ENCODE assay signal across 8 mouse cellular contexts in genomic region chr6:120039668-120040556, GRCm38 (mm10). TPM values are rescaled to one million over a fixed set of nuclear protein-coding genes. Genes with fewer than 3 reads are reported as not detected.
DNase-seq lines count a peak whose midpoint lies in the region; ATAC-seq and TF ChIP-seq lines count a peak whose summit lies in the region.

No protein-coding gene starts in this region.

- H3K4me1 ChIP-seq in embryonic facial prominence, embryonic 13.5 days: peaks cover 9% of the 10 kb centered on the region
- H3K4me1 ChIP-seq in heart, adult 2 months (ENCODE audit: control insufficient read depth, insufficient read depth, low read length): peaks cover 2% of the 10 kb centered on the region
- H3K4me1 ChIP-seq in kidney, adult 2 months (ENCODE audit: control insufficient read depth, insufficient read depth, low read length): peaks cover 3% of the 10 kb centered on the region; the same call in 1 of the 2 replicates
- H3K4me1 ChIP-seq in limb, embryonic 11.5 days (ENCODE audit: control insufficient read depth, insufficient read depth, low read length): peaks cover 7% of the 10 kb centered on the region
- H3K4me1 ChIP-seq in midbrain, embryonic 13.5 days (replicated peaks): peaks cover 20% of the 10 kb centered on the region
- no peaks in the 10 kb centered on the region for H3K4me1 ChIP-seq in small intestine, adult 2 months (ENCODE audit: control insufficient read depth, insufficient read depth, insufficient read length, low read length)

- peak; percentile 76 for TF ChIP-seq POLR2A in heart, adult 2 months (IDR thresholded peaks at IDR 0.05; ENCODE audit: insufficient read depth, low read depth, low read length)
- TF ChIP-seq POLR2A in kidney, adult 2 months (IDR thresholded peaks at IDR 0.05; ENCODE audit: low read depth, low read length): no peak
- peak; percentile 44; the same call in 1 of the 2 replicates for TF ChIP-seq POLR2A in small intestine, adult 2 months (IDR thresholded peaks at IDR 0.05; ENCODE audit: low read depth, low read length)

- peak overlapping the region; percentile 91 for H3K4me2 ChIP-seq in embryonic facial prominence, embryonic 13.5 days
- peak overlapping the region; percentile 73 for H3K4me2 ChIP-seq in limb, embryonic 11.5 days (ENCODE audit: low read depth, severe bottlenecking)
- peak overlapping the region; percentile 77 for H3K4me2 ChIP-seq in midbrain, embryonic 13.5 days (replicated peaks)

- TF ChIP-seq EP300 in heart, adult 2 months (IDR thresholded peaks at IDR 0.05; ENCODE audit: insufficient read depth, low read depth, low read length): peak; percentile 89

- no peaks in the 10 kb centered on the region for H3K27me3 ChIP-seq in embryonic facial prominence, embryonic 13.5 days
- no peaks in the 10 kb centered on the region for H3K27me3 ChIP-seq in heart, adult 2 months (ENCODE audit: control insufficient read depth, insufficient read depth, low read length)
- no peaks in the 10 kb centered on the region for H3K27me3 ChIP-seq in kidney, adult 2 months (replicated peaks; ENCODE audit: control insufficient read depth, insufficient read depth, low read length)
- H3K27me3 ChIP-seq in limb, embryonic 11.5 days (ENCODE audit: control insufficient read depth, insufficient read depth, low read length): no peaks in the 10 kb centered on the region
- no peaks in the 10 kb centered on the region; the same call in 1 of the 2 replicates for H3K27me3 ChIP-seq in midbrain, embryonic 13.5 days
- H3K27me3 ChIP-seq in small intestine, adult 2 months (ENCODE audit: control insufficient read depth, insufficient read depth, low read length): no peaks in the 10 kb centered on the region

- no peak for ATAC-seq in embryonic facial prominence, embryonic 13.5 days (ENCODE audit: insufficient number of reproducible peaks, insufficient read depth, low FRiP score, low TSS enrichment, low read depth)
- ATAC-seq in limb, embryonic 11.5 days (ENCODE audit: insufficient number of reproducible peaks, low FRiP score, low TSS enrichment, low read depth): no peak
- ATAC-seq in midbrain, embryonic 13.5 days: no peak

- H3K79me2 ChIP-seq in heart, adult 2 months (replicated peaks; ENCODE audit: control insufficient read depth, insufficient read depth, low read length): peaks cover 11% of the 10 kb centered on the region

- peak overlapping the region; percentile 64 for H3K9ac ChIP-seq in embryonic facial prominence, embryonic 13.5 days
- H3K9ac ChIP-seq in heart, adult 2 months (ENCODE audit: low read depth, low read length): peak overlapping the region; percentile 56
- no peak overlapping the region for H3K9ac ChIP-seq in limb, embryonic 11.5 days (ENCODE audit: low read length)
- 0 out of 2 replicates have a peak overlapping the region, but pooled peaks have one; percentile 33 for H3K9ac ChIP-seq in midbrain, embryonic 13.5 days (replicated peaks)

- H3K9me3 ChIP-seq in embryonic facial prominence, embryonic 13.5 days: no peaks in the 10 kb centered on the region
- H3K9me3 ChIP-seq in limb, embryonic 11.5 days (ENCODE audit: control insufficient read depth, low read length): no peaks in the 10 kb centered on the region
- no peaks in the 10 kb centered on the region for H3K9me3 ChIP-seq in midbrain, embryonic 13.5 days

- peak overlapping the region; percentile 92 for H3K4me3 ChIP-seq in embryonic facial prominence, embryonic 13.5 days
- H3K4me3 ChIP-seq in heart, adult 2 months: peak overlapping the region; percentile 67
- peak overlapping the region; percentile 48 for H3K4me3 ChIP-seq in kidney, adult 2 months (ENCODE audit: insufficient read depth, low read depth, low read length)
- peak overlapping the region; percentile 96 for H3K4me3 ChIP-seq in limb, embryonic 11.5 days (ENCODE audit: low read depth, low read length)
- H3K4me3 ChIP-seq in midbrain, embryonic 13.5 days (replicated peaks): peak overlapping the region; percentile 94
- H3K4me3 ChIP-seq in small intestine, adult 2 months (ENCODE audit: low read depth, low read length): peak overlapping the region; percentile 54

- 2% methylated on average over 24 of the region's 24 CpGs for WGBS in embryonic facial prominence, embryonic 13.5 days
- WGBS in heart, adult 2 months: under 1% methylated on average over 24 of the region's 24 CpGs
- WGBS in kidney, adult 2 months: 2% methylated on average over 24 of the region's 24 CpGs
- WGBS in limb, embryonic 11.5 days: 2% methylated on average over 24 of the region's 24 CpGs
- 3% methylated on average over 24 of the region's 24 CpGs for WGBS in midbrain, embryonic 13.5 days
- WGBS in small intestine, adult 2 months: under 1% methylated on average over 24 of the region's 24 CpGs

- DNase-seq in 3134 (ENCODE audit: extremely low read depth, insufficient read length, low spot score): peak; percentile 89
- peak; percentile 88 for DNase-seq in adrenal gland, postnatal 14 days
- peak; percentile 81 to 89 for DNase-seq in heart, adult 2 months
- DNase-seq in kidney, adult 2 months: peak; percentile 91
- peak; percentile 82 for DNase-seq in limb, embryonic 11.5 days (ENCODE audit: low spot score)

- H3K36me3 ChIP-seq in embryonic facial prominence, embryonic 13.5 days: no peaks in the 10 kb centered on the region
- H3K36me3 ChIP-seq in heart, adult 2 months (ENCODE audit: control insufficient read depth, insufficient read depth, low read length): peaks cover 10% of the 10 kb centered on the region
- H3K36me3 ChIP-seq in kidney, adult 2 months (ENCODE audit: control insufficient read depth, insufficient read depth, low read length): no peaks in the 10 kb centered on the region
- H3K36me3 ChIP-seq in limb, embryonic 11.5 days (ENCODE audit: control insufficient read depth, insufficient read depth, low read length): no peaks in the 10 kb centered on the region
- no peaks in the 10 kb centered on the region for H3K36me3 ChIP-seq in midbrain, embryonic 13.5 days
- no peaks in the 10 kb centered on the region for H3K36me3 ChIP-seq in small intestine, adult 2 months (ENCODE audit: control insufficient read depth, insufficient read depth, low read length)

- H3K27ac ChIP-seq in embryonic facial prominence, embryonic 13.5 days: peak overlapping the region; percentile 86
- H3K27ac ChIP-seq in heart, adult 2 months: peak overlapping the region; percentile 90
- H3K27ac ChIP-seq in kidney, adult 2 months (ENCODE audit: insufficient read depth, low read depth, low read length): no peak overlapping the region
- no peak overlapping the region for H3K27ac ChIP-seq in limb, embryonic 11.5 days (replicated peaks; ENCODE audit: low read depth, low read length)
- no peak overlapping the region for H3K27ac ChIP-seq in midbrain, embryonic 13.5 days
- H3K27ac ChIP-seq in small intestine, adult 2 months (ENCODE audit: insufficient read depth, low read depth, low read length): peak overlapping the region; percentile 85; the same call in 1 of the 2 replicates

- intact Hi-C loops in heart, adult 2 months (cut with DNase I): loop anchor here (1.0 to 5.0 kb wide), 3 partner anchors 75 to 558 kb away; no protein-coding TSS in a partner anchor

- peak; percentile 86 for TF ChIP-seq CTCF in heart, adult 2 months (IDR thresholded peaks at IDR 0.05)
- TF ChIP-seq CTCF in kidney, adult 2 months (conservative IDR thresholded peaks at IDR 0.05; ENCODE audit: insufficient read depth, insufficient read length, low read depth, low read length): peak; percentile 64
- TF ChIP-seq CTCF in small intestine, adult 2 months (IDR thresholded peaks at IDR 0.05; ENCODE audit: extremely low read depth, insufficient read length, insufficient replicate concordance, low read depth, low read length): peak; percentile 46; the same call in 1 of the 2 replicates

RNA-seq across cellular contexts. Expression of gene Wnk1, which starts 1.4 kb away (rescaled TPM):
- 183 and 192 TPM in 2 replicates for total RNA-seq in adrenal gland, postnatal 14 days (2021)
- 68.9 and 75.5 TPM in 2 replicates for polyA plus RNA-seq in embryonic facial prominence, embryonic 13.5 days (2015; fragmentation: Nextera tagmentation; extraction: Ambion mirVana)
- total RNA-seq in heart, adult 2 months (2021): 100 to 1,000 TPM; 354 to 369 TPM
- 157 and 285 TPM in 2 replicates for polyA plus RNA-seq in heart, adult 2 months (2012; rRNA removed)
- 135 and 155 TPM in 2 replicates for polyA plus RNA-seq in kidney, adult 2 months (2012; rRNA removed)
- 61.5 and 64.6 TPM in 2 replicates for polyA plus RNA-seq in limb, embryonic 11.5 days (2014; fragmentation: Nextera tagmentation; extraction: Ambion mirVana)
- polyA plus RNA-seq in midbrain, embryonic 13.5 days (2015; fragmentation: Nextera tagmentation; extraction: Ambion mirVana): 57.9 and 58.3 TPM in 2 replicates
- 21.5 and 33.7 TPM in 2 replicates for polyA plus RNA-seq in small intestine, adult 2 months (2012; rRNA removed)

RNA-seq across cellular contexts. Expression of gene Ninj2, which starts 53.2 kb away (rescaled TPM):
- total RNA-seq in adrenal gland, postnatal 14 days (2021): not detected in 2 replicates
- polyA plus RNA-seq in embryonic facial prominence, embryonic 13.5 days (2015; fragmentation: Nextera tagmentation; extraction: Ambion mirVana): not detected in 2 replicates
- not detected for total RNA-seq in heart, adult 2 months (2021)
- polyA plus RNA-seq in heart, adult 2 months (2012; rRNA removed): not detected in 2 replicates
- polyA plus RNA-seq in kidney, adult 2 months (2012; rRNA removed): not detected in 2 replicates
- polyA plus RNA-seq in limb, embryonic 11.5 days (2014; fragmentation: Nextera tagmentation; extraction: Ambion mirVana): not detected in 2 replicates
- polyA plus RNA-seq in midbrain, embryonic 13.5 days (2015; fragmentation: Nextera tagmentation; extraction: Ambion mirVana): not detected in 2 replicates
- polyA plus RNA-seq in small intestine, adult 2 months (2012; rRNA removed): not detected in 2 replicates

Comparison
In these comparisons a context has a peak if more than half of its experiments do, and no peak if none do; other contexts are left out.
1. H3K27ac ChIP-seq: peak in embryonic facial prominence, embryonic 13.5 days (single experiment), heart, adult 2 months (single experiment) and small intestine, adult 2 months (single experiment); none in kidney, adult 2 months (single experiment), limb, embryonic 11.5 days (single experiment) and midbrain, embryonic 13.5 days (single experiment).
2. Peak in every context shown above with its lines, with median percentiles within 50 percentile points of each other: DNase-seq, H3K4me2 ChIP-seq, H3K4me3 ChIP-seq and CTCF ChIP-seq.